Mouse (Mus musculus) MEL (cell line): ENCODE data around the gene Eva1a. TPM values are rescaled to one million over a fixed set of nuclear protein-coding genes. Genes with fewer than 3 reads are reported as not detected.

Source experiments
- DNase-seq: peaks from one replicate; pipeline ENCODE4 v3.0.0; 2011; ENCODE audit warnings: low read depth, low spot score
- H3K27ac ChIP-seq: 2 replicates; pipeline ENCODE4 v1.5.1; 2012; ENCODE audit warnings: low read depth, mild to moderate bottlenecking, control low read depth, low read length, moderate library complexity; ENCODE audit not compliant: control insufficient read depth
- H3K27me3 ChIP-seq, 2 experiments: fragments of 150-350 bp in 1 of 2; sonication (generic) in 1 of 2; 2 replicates each; pipeline ENCODE4 v1.6.1; 2012; ENCODE audit warnings: low read length in 2 of 2, mild to moderate bottlenecking in 2 of 2, improper control_type of control experiment in 1 of 2, moderate library complexity in 1 of 2; ENCODE audit not compliant: insufficient read depth in 2 of 2, control insufficient read depth in 1 of 2
- H3K36me3 ChIP-seq, 2 experiments: 2 replicates each; pipeline ENCODE4 v1.6.1; 2012 to 2014; ENCODE audit warnings: low read length in 2 of 2, improper control_type of control experiment in 1 of 2, inconsistent platforms in 1 of 2, mild to moderate bottlenecking in 1 of 2; ENCODE audit not compliant: insufficient read depth in 2 of 2, control insufficient read depth in 1 of 2
- H3K4me1 ChIP-seq, 2 experiments: fragments of 150-350 bp in 1 of 2; sonication (generic) in 1 of 2; 2 replicates each; pipeline ENCODE4 v1.6.1; 2012; ENCODE audit warnings: low read length in 2 of 2, improper control_type of control experiment in 1 of 2, mild to moderate bottlenecking in 1 of 2; ENCODE audit not compliant: insufficient read depth in 2 of 2, control insufficient read depth in 1 of 2
- H3K4me3 ChIP-seq, 2 experiments: fragments of 150-350 bp in 1 of 2; sonication (generic) in 1 of 2; 2 replicates each; pipeline ENCODE4 v1.5.1; 2012; ENCODE audit warnings: low read depth in 2 of 2, low read length in 2 of 2, mild to moderate bottlenecking in 2 of 2, moderate library complexity in 2 of 2, control low read depth in 1 of 2, improper control_type of control experiment in 1 of 2; ENCODE audit not compliant: control insufficient read depth in 1 of 2, insufficient read depth in 1 of 2
- H3K79me2 ChIP-seq: 2 replicates; pipeline ENCODE4 v1.6.1; 2012; ENCODE audit warnings: mild to moderate bottlenecking, low read length, moderate library complexity; ENCODE audit not compliant: control insufficient read depth, poor library complexity, insufficient read depth
- H3K9ac ChIP-seq: 2 replicates; pipeline ENCODE4 v1.6.1; 2012; ENCODE audit warnings: low read depth, mild to moderate bottlenecking, control low read depth, low read length, moderate library complexity; ENCODE audit not compliant: control insufficient read depth, poor library complexity, severe bottlenecking
- H3K9me3 ChIP-seq: fragments of 150-350 bp; sonication (generic); replicated peaks from 2 replicates; pipeline ENCODE4 v1.6.1; 2012; ENCODE audit warnings: mild to moderate bottlenecking, low read length, improper control_type of control experiment, moderate library complexity; ENCODE audit not compliant: insufficient read depth
- CTCF ChIP-seq, 3 experiments: IDR thresholded peaks in 2 of 3; conservative IDR thresholded peaks in 1 of 3; 2 replicates each; pipeline ENCODE4 v1.5.1; 2011 to 2012; ENCODE audit warnings: low read length in 3 of 3, low read depth in 2 of 3, mild to moderate bottlenecking in 2 of 3, improper control_type of control experiment in 1 of 3, inconsistent platforms in 1 of 3, mixed read lengths in 1 of 3, moderate library complexity in 1 of 3; ENCODE audit not compliant: control insufficient read depth in 1 of 3, insufficient read depth in 1 of 3, poor library complexity in 1 of 3, severe bottlenecking in 1 of 3
- ELF1 ChIP-seq: IDR thresholded peaks from 2 replicates; pipeline ENCODE4 v1.6.1; 2014; ENCODE audit warnings: low read depth, mild to moderate bottlenecking, inconsistent platforms, low read length, improper control_type of control experiment, moderate library complexity
- ETS1 ChIP-seq: IDR thresholded peaks from 2 replicates; pipeline ENCODE4 v1.6.1; 2012; ENCODE audit warnings: low read depth, mild to moderate bottlenecking, inconsistent platforms, low read length, improper control_type of control experiment, moderate library complexity
- GATA1 ChIP-seq: IDR thresholded peaks from 2 replicates; pipeline ENCODE4 v1.6.1; 2011; ENCODE audit warnings: low read depth, low read length, improper control_type of control experiment
- HCFC1 ChIP-seq: IDR thresholded peaks from 2 replicates; pipeline ENCODE4 v1.6.1; 2012; ENCODE audit warnings: low read depth, mild to moderate bottlenecking, inconsistent platforms, low read length, improper control_type of control experiment, moderate library complexity
- KAT2A ChIP-seq: conservative IDR thresholded peaks from 2 replicates; pipeline ENCODE4 v1.6.1; 2012; ENCODE audit warnings: low read depth, low read length, improper control_type of control experiment, inconsistent platforms
- MAX ChIP-seq: IDR thresholded peaks from 2 replicates; pipeline ENCODE4 v1.6.1; 2011; ENCODE audit warnings: low read length, improper control_type of control experiment
- MAZ ChIP-seq: IDR thresholded peaks from 2 replicates; pipeline ENCODE4 v1.6.1; 2012; ENCODE audit warnings: low read depth, mild to moderate bottlenecking, inconsistent platforms, low read length, improper control_type of control experiment
- MEF2A ChIP-seq: IDR thresholded peaks from 2 replicates; pipeline ENCODE4 v1.6.1; 2014; ENCODE audit warnings: low read depth, mild to moderate bottlenecking, inconsistent platforms, low read length, improper control_type of control experiment; ENCODE audit not compliant: poor library complexity, insufficient replicate concordance, severe bottlenecking; ENCODE audit errors: extremely low read depth
- MXI1 ChIP-seq: IDR thresholded peaks from 2 replicates; pipeline ENCODE4 v1.6.1; 2011; ENCODE audit warnings: mild to moderate bottlenecking, low read depth, low read length, improper control_type of control experiment
- MYB ChIP-seq: IDR thresholded peaks from 2 replicates; pipeline ENCODE4 v1.6.1; 2011; ENCODE audit warnings: mild to moderate bottlenecking, low read depth, low read length, improper control_type of control experiment
- NRF1 ChIP-seq: IDR thresholded peaks from 2 replicates; pipeline ENCODE4 v1.6.1; 2014; ENCODE audit warnings: low read depth, mild to moderate bottlenecking, inconsistent platforms, low read length, improper control_type of control experiment, moderate library complexity; ENCODE audit not compliant: poor library complexity, insufficient read depth, severe bottlenecking
- POLR2A ChIP-seq, 2 experiments: IDR thresholded peaks; 2 replicates each; pipeline ENCODE4 v1.6.1; 2011 to 2012; ENCODE audit warnings: low read length in 2 of 2, mild to moderate bottlenecking in 2 of 2, control low read depth in 1 of 2, improper control_type of control experiment in 1 of 2, low read depth in 1 of 2, moderate library complexity in 1 of 2; ENCODE audit not compliant: control insufficient read depth in 1 of 2, insufficient read depth in 1 of 2, poor library complexity in 1 of 2
- POLR2AphosphoS2 ChIP-seq: IDR thresholded peaks from 2 replicates; pipeline ENCODE4 v1.6.1; 2011; ENCODE audit warnings: low read length, improper control_type of control experiment
- RCOR1 ChIP-seq: IDR thresholded peaks from 2 replicates; pipeline ENCODE4 v1.6.1; 2012; ENCODE audit warnings: low read depth, mild to moderate bottlenecking, inconsistent platforms, low read length, improper control_type of control experiment
- SMC3 ChIP-seq: IDR thresholded peaks from 2 replicates; pipeline ENCODE4 v1.6.1; 2011; ENCODE audit warnings: low read depth, low read length, improper control_type of control experiment
- TBP ChIP-seq: IDR thresholded peaks from 2 replicates; pipeline ENCODE4 v1.8.0; 2011; ENCODE audit warnings: low read depth, low read length, improper control_type of control experiment
- TCF12 ChIP-seq: IDR thresholded peaks from 2 replicates; pipeline ENCODE4 v1.6.1; 2014; ENCODE audit warnings: low read depth, mild to moderate bottlenecking, inconsistent platforms, low read length, improper control_type of control experiment, moderate library complexity
- UBTF ChIP-seq: IDR thresholded peaks from 2 replicates; pipeline ENCODE4 v1.6.1; 2012; ENCODE audit warnings: low read depth, mild to moderate bottlenecking, inconsistent platforms, low read length, improper control_type of control experiment, moderate library complexity, borderline replicate concordance; ENCODE audit not compliant: insufficient read depth
- USF1 ChIP-seq: IDR thresholded peaks from 2 replicates; pipeline ENCODE4 v1.6.1; 2014; ENCODE audit warnings: low read depth, mild to moderate bottlenecking, inconsistent platforms, low read length, improper control_type of control experiment, moderate library complexity
- USF2 ChIP-seq, 2 experiments: IDR thresholded peaks; 2 replicates each; pipeline ENCODE4 v1.6.1; 2011 to 2012; ENCODE audit warnings: improper control_type of control experiment in 2 of 2, low read length in 2 of 2, borderline replicate concordance in 1 of 2, inconsistent platforms in 1 of 2, low read depth in 1 of 2, mild to moderate bottlenecking in 1 of 2; ENCODE audit not compliant: insufficient read depth in 1 of 2
- ZC3H11A ChIP-seq: IDR thresholded peaks from 2 replicates; pipeline ENCODE4 v1.6.1; 2012; ENCODE audit warnings: low read depth, mild to moderate bottlenecking, inconsistent platforms, low read length, improper control_type of control experiment
- ZKSCAN1 ChIP-seq: IDR thresholded peaks from 2 replicates; pipeline ENCODE4 v1.6.1; 2012; ENCODE audit warnings: low read depth, mild to moderate bottlenecking, inconsistent platforms, low read length, improper control_type of control experiment, moderate library complexity
- ZMIZ1 ChIP-seq: IDR thresholded peaks from 2 replicates; pipeline ENCODE4 v1.6.1; 2012; ENCODE audit warnings: low read depth, mild to moderate bottlenecking, inconsistent platforms, low read length, improper control_type of control experiment, moderate library complexity
- ZNF384 ChIP-seq: IDR thresholded peaks from 2 replicates; pipeline ENCODE4 v1.6.1; 2012; ENCODE audit warnings: low read depth, mild to moderate bottlenecking, inconsistent platforms, low read length, improper control_type of control experiment
- polyA plus RNA-seq, 2 experiments: library from polyadenylated mRNA; stranded (reverse) in 1 of 2; unstranded in 1 of 2; fragments of >175 nt in 1 of 2; fragments of >200 nt in 1 of 2; gene quantifications; 2 replicates each; pipeline versions ENCODE4 v1.2.1 to v1.2.4; 2012; ENCODE audit warnings: low replicate concordance in 2 of 2, low read depth in 1 of 2; ENCODE audit not compliant: insufficient read length in 2 of 2, insufficient read depth in 1 of 2, missing spikeins in 1 of 2
- total RNA-seq: library from RNA; depleted of rRNA; stranded (reverse); fragments of 300-350 nt; gene quantifications from 2 replicates; pipeline ENCODE4 v1.2.3, GENCODE M21; 2012

Gene Eva1a
- total and polyA plus RNA-seq, 3 experiments, result not detected

- H3K9me3 ChIP-seq, result no peaks in the 10 kb centered on the region
- H3K4me1 ChIP-seq, result no peaks in the 10 kb centered on the region
- no peaks in the 10 kb centered on the region for H3K79me2 ChIP-seq
- no peaks in the 10 kb centered on the region for H3K36me3 ChIP-seq
- no peak overlapping the region for H3K27ac ChIP-seq
- no peak overlapping the region for H3K9ac ChIP-seq
- no peak for TF ChIP-seq USF1
- no peak for TF ChIP-seq SMC3
- TF ChIP-seq NRF1, result no peak
- no peak for TF ChIP-seq ZC3H11A
- TF ChIP-seq ZKSCAN1, result no peak
- TF ChIP-seq USF2 (IDR thresholded peaks at IDR 0.05; ENCODE audit: borderline replicate concordance in 1 of 2, insufficient read depth in 1 of 2, low read depth in 1 of 2, low read length in 2 of 2), result no peak
- no peak for TF ChIP-seq MYB
- TF ChIP-seq CTCF (IDR thresholded peaks at IDR 0.05 in 2 of 3, conservative IDR thresholded peaks at IDR 0.05 in 1 of 3; ENCODE audit: control insufficient read depth in 1 of 3, insufficient read depth in 1 of 3, low read depth in 2 of 3, low read length in 3 of 3, poor library complexity in 1 of 3, severe bottlenecking in 1 of 3), result no peak
- no peak for TF ChIP-seq KAT2A
- no peaks in the 10 kb centered on the region for H3K27me3 ChIP-seq
- no peak overlapping the region for H3K4me3 ChIP-seq
- no peak for DNase-seq
Measured at GRCm38 (mm10) chr6:82042296-82043125, 1.7 kb downstream of the Eva1a start.

- no peak overlapping the region for H3K27ac ChIP-seq
Measured at GRCm38 (mm10) chr6:82043634-82044033, 2.8 kb downstream of the Eva1a start.

DNA sequence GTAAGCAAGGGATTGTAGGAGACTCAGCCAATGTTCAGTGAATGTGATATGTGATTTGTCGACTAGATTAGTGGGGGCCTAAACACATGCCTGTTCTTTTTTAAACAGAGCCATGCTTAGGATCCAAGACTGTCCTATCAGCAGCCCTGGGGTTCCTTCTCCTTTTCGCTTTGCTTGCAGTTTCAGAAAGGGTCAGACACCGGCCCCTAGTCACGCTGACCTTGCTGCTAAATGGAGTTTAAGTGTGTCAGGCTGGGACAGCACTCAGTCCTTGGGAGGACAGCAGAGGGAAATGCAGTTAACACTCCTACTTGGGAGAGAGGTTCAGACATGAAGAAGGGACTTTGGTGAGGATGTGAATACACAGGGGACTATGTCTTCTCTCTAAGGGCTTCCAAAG, 3.7 kb downstream of the Eva1a start:
- Histone ChIP-seq H3K9me3 (no peaks in the 10 kb centered on the region), H3K27ac (no peak overlapping the region), H3K36me3 (no peaks in the 10 kb centered on the region)
- no peak for DNase-seq
- no peak for TF ChIP-seq ZMIZ1
- no peak for TF ChIP-seq ZNF384
- TF ChIP-seq UBTF, result no peak
- no peak for TF ChIP-seq MAZ
- no peak for TF ChIP-seq GATA1
- TF ChIP-seq ELF1, result no peak
- no peak for TF ChIP-seq ETS1
- no peak for TF ChIP-seq RCOR1
- no peak for TF ChIP-seq MXI1
- no peak for TF ChIP-seq POLR2A (IDR thresholded peaks at IDR 0.05; ENCODE audit: control insufficient read depth in 1 of 2, insufficient read depth in 1 of 2, low read depth in 1 of 2, low read length in 2 of 2, poor library complexity in 1 of 2)
- no peak for TF ChIP-seq USF2 (IDR thresholded peaks at IDR 0.05; ENCODE audit: borderline replicate concordance in 1 of 2, insufficient read depth in 1 of 2, low read depth in 1 of 2, low read length in 2 of 2)
- no peak for TF ChIP-seq POLR2AphosphoS2
- no peak for TF ChIP-seq TCF12
- TF ChIP-seq, all 39 proteins: peak for 0
- Histone ChIP-seq H3K79me2 (no peaks in the 10 kb centered on the region), H3K4me3 (no peak overlapping the region), H3K4me1 (no peaks in the 10 kb centered on the region), H3K9ac (no peak overlapping the region), H3K27me3 (no peaks in the 10 kb centered on the region)

More at GRCm38 (mm10) chr6:82043634-82044033, 2.8 kb downstream of the Eva1a start:
- Histone ChIP-seq H3K4me3 (no peak overlapping the region), H3K9ac (no peak overlapping the region), H3K9me3 (no peaks in the 10 kb centered on the region), H3K4me1 (no peaks in the 10 kb centered on the region), H3K27me3 (no peaks in the 10 kb centered on the region), H3K36me3 (no peaks in the 10 kb centered on the region), H3K79me2 (no peaks in the 10 kb centered on the region)
- no peak for DNase-seq
- TF ChIP-seq SMC3, result no peak
- TF ChIP-seq ZKSCAN1, result no peak
- TF ChIP-seq MAX, result no peak
- TF ChIP-seq HCFC1, result no peak
- no peak for TF ChIP-seq TBP
- TF ChIP-seq MEF2A, result no peak
